Mouse (Mus musculus) neural tube, postnatal 0 days (tissue): ENCODE data around the gene Ctrc. TPM values are rescaled to one million over a fixed set of nuclear protein-coding genes. Genes with fewer than 3 reads are reported as not detected.

Experiments used
- polyA plus RNA-seq: library from polyadenylated mRNA; unstranded; fragments of >200 nt; fragmentation: Nextera tagmentation; extraction: Ambion mirVana; gene quantifications from 2 replicates; pipeline ENCODE4 v1.2.1, GENCODE M21; 2015

The Ctrc gene
- not detected in 2 replicates for polyA plus RNA-seq

GRCm38 (mm10) chr4:141845999-141846398 lies at the start of gene Ctrc:
TSS of gene Ctrc (minus strand) at chr4:141846359.

GRCm38 (mm10) chr4:141874601-141875460 lies 28.7 kb upstream of the Ctrc start, which contains the start of gene Efhd2:
TSS of gene Efhd2 (minus strand) at chr4:141874920.

GRCm38 (mm10) chr4:141826060-141826459 lies 20.1 kb downstream of the Ctrc start, which contains the start of gene Cela2a:
TSS of gene Cela2a (minus strand) at chr4:141826160.

GRCm38 (mm10) chr4:141793282-141794151 lies 52.6 kb downstream of the Ctrc start, which contains the start of gene Casp9:
TSS of gene Casp9 (plus strand) at chr4:141793612.

GRCm38 (mm10) chr4:141790524-141790990 lies 55.6 kb downstream of the Ctrc start, which contains the start of gene Dnajc16:
TSS of gene Dnajc16 (minus strand) at chr4:141790931.

Other genes starting within 250 kb of the Ctrc start
- gene Fblim1, start 240.3 kb downstream of the Ctrc start, polyA plus RNA-seq: 12.9 and 13.6 TPM in 2 replicates
- 0.52 and 0.62 TPM in 2 replicates for gene Tmem82, start 227.7 kb downstream of the Ctrc start, polyA plus RNA-seq
- gene Slc25a34, start 222.5 kb downstream of the Ctrc start, polyA plus RNA-seq: 2.0 and 2.5 TPM in 2 replicates
- 8.6 and 8.7 TPM in 2 replicates for gene Plekhm2, start 181.5 kb downstream of the Ctrc start, polyA plus RNA-seq
- gene Rsc1a1, start 160.8 kb downstream of the Ctrc start, polyA plus RNA-seq: not detected in 2 replicates
- 10.3 and 10.7 TPM in 2 replicates for gene Ddi2, start 122.9 kb downstream of the Ctrc start, polyA plus RNA-seq
- 0.48 and 0.63 TPM in 2 replicates for gene Agmat, start 99.7 kb downstream of the Ctrc start, polyA plus RNA-seq
- gene Dnajc16, start 55.4 kb downstream of the Ctrc start, polyA plus RNA-seq: 4.9 and 5.6 TPM in 2 replicates
- gene Casp9, start 52.7 kb downstream of the Ctrc start, polyA plus RNA-seq: 16.5 and 16.6 TPM in 2 replicates
- gene Cela2a, start 20.2 kb downstream of the Ctrc start, polyA plus RNA-seq: 0.26 TPM in 1 of 2 replicates, not detected in the other
- gene Efhd2, start 28.6 kb upstream of the Ctrc start, polyA plus RNA-seq: 95.7 and 103 TPM in 2 replicates
- 5.3 and 6.3 TPM in 2 replicates for gene Fhad1, start 168.7 kb upstream of the Ctrc start, polyA plus RNA-seq
- 6.8 and 7.9 TPM in 2 replicates for gene Tmem51, start 237.9 kb upstream of the Ctrc start, polyA plus RNA-seq